Mouse (Mus musculus) embryonic facial prominence, embryonic 10.5 days (tissue): ENCODE measurements around the gene Duxbl3. TPM values are rescaled to one million over a fixed set of nuclear protein-coding genes. Genes with fewer than 3 reads are reported as not detected.

Source experiments
- polyA plus RNA-seq: library from polyadenylated mRNA; unstranded; fragments of >200 nt; fragmentation: Nextera tagmentation; extraction: Ambion mirVana; gene quantifications from 2 replicates; pipeline ENCODE4 v1.2.1, GENCODE M21; 2016

The Duxbl3 gene
- polyA plus RNA-seq, 1 experiment from 2014 or later, result 4.5 TPM

Other genes starting within 250 kb of the Duxbl3 start
- not detected in 2 replicates for gene Gm9780, start 215.3 kb upstream of the Duxbl3 start, polyA plus RNA-seq
- gene Tmem254c, start 190.6 kb upstream of the Duxbl3 start, polyA plus RNA-seq, result 21.1 and 25.6 TPM in 2 replicates
- gene Cphx2, start 176.4 kb upstream of the Duxbl3 start, polyA plus RNA-seq, result not detected in 2 replicates
- not detected in 2 replicates for gene Cphx3, start 175.7 kb upstream of the Duxbl3 start, polyA plus RNA-seq
- gene Duxbl2, start 139.6 kb upstream of the Duxbl3 start, polyA plus RNA-seq, result 1.4 TPM in 1 of 2 replicates, not detected in the other
- gene Plac9b, start 75.5 kb upstream of the Duxbl3 start, polyA plus RNA-seq, result not detected in 2 replicates
- gene Tmem254b, start 50.9 kb upstream of the Duxbl3 start, polyA plus RNA-seq, result 18.3 and 18.5 TPM in 2 replicates